Mouse (Mus musculus) cerebellum, adult 2 months (tissue): Measurements from ENCODE around the gene Sema7a. TPM values are rescaled to one million over a fixed set of nuclear protein-coding genes. Genes with fewer than 3 reads are reported as not detected.

Experiments
- DNase-seq, 2 experiments: peaks; one replicate each; pipeline ENCODE4 v3.0.0; 2021
- H3K27ac ChIP-seq: fragments of 200-500 bp; 2 replicates; pipeline ENCODE4 v1.5.1; 2012; ENCODE audit warnings: low read length, control low read depth, inconsistent platforms; ENCODE audit not compliant: insufficient read depth
- H3K27me3 ChIP-seq: fragments of 200-500 bp; 2 replicates; pipeline ENCODE4 v1.6.1; 2012; ENCODE audit warnings: inconsistent platforms, mild to moderate bottlenecking, low read length, moderate library complexity; ENCODE audit not compliant: control insufficient read depth, insufficient read depth
- H3K4me1 ChIP-seq: fragments of 200-500 bp; 2 replicates; pipeline ENCODE4 v1.6.1; 2011; ENCODE audit warnings: low read length; ENCODE audit not compliant: control insufficient read depth, insufficient read depth
- H3K4me3 ChIP-seq: fragments of 200-500 bp; replicated peaks from 2 replicates; pipeline ENCODE3; 2011; ENCODE audit warnings: mild to moderate bottlenecking, low read depth, low read length, control low read depth; ENCODE audit not compliant: insufficient read depth
- CTCF ChIP-seq: fragments of 200-500 bp; IDR thresholded peaks from 2 replicates; pipeline ENCODE4 v1.5.1; 2011; ENCODE audit warnings: low read depth, mild to moderate bottlenecking, control low read depth, low read length, moderate library complexity, borderline replicate concordance; ENCODE audit not compliant: insufficient read depth
- POLR2A ChIP-seq: fragments of 200-500 bp; IDR thresholded peaks from 2 replicates; pipeline ENCODE4 v1.6.1; 2011; ENCODE audit warnings: low read length, control low read depth, borderline replicate concordance; ENCODE audit not compliant: insufficient read depth
- WGBS: fragments of 180-500 bp; shearing (Covaris S2); methylation state at CpG from one replicate; pipeline ENCODE4 v1.1.7; 2018; 5-methylcytosine and 5-hydroxymethylcytosine counted together
- polyA plus RNA-seq: library from polyadenylated mRNA; depleted of rRNA; stranded (reverse); fragments of >200 nt; gene quantifications from 2 replicates; pipeline ENCODE4 v1.2.3, GENCODE M21; 2012

Gene Sema7a
- polyA plus RNA-seq, 1 experiment = 177 TPM

- TF ChIP-seq CTCF = no peak
- TF ChIP-seq POLR2A = no peak
- H3K27me3 ChIP-seq = no peaks in the 10 kb centered on the region
- WGBS = 82% methylated on average over 6 of the region's 6 CpGs
- H3K27ac ChIP-seq = peak overlapping the region; percentile 30
- DNase-seq = no peak
- peaks cover 39% of the 10 kb centered on the region for H3K4me1 ChIP-seq
- no peak overlapping the region for H3K4me3 ChIP-seq
Observed at GRCm38 (mm10) chr9:57964528-57965250, 24.8 kb downstream of the Sema7a start.

GRCm38 (mm10) chr9:57965281-57966185 is 25.6 kb downstream of the Sema7a start:
- Histone ChIP-seq H3K27ac (peak overlapping the region; percentile 35), H3K4me1 (peaks cover 37% of the 10 kb centered on the region), H3K27me3 (no peaks in the 10 kb centered on the region), H3K4me3 (no peak overlapping the region)
- 52% methylated on average over 12 of the region's 12 CpGs for WGBS
- no peak for DNase-seq
- TF ChIP-seq CTCF (no peak), POLR2A (no peak)

GRCm38 (mm10) chr9:57967237-57967960 is 27.5 kb downstream of the Sema7a start:
- 19% methylated on average over 14 of the region's 14 CpGs for WGBS
- no peaks in the 10 kb centered on the region for H3K27me3 ChIP-seq
- H3K27ac ChIP-seq = peak overlapping the region; percentile 49
- peaks cover 37% of the 10 kb centered on the region for H3K4me1 ChIP-seq
- no peak overlapping the region for H3K4me3 ChIP-seq
- TF ChIP-seq CTCF (no peak), POLR2A (no peak)
- peak; percentile 84 to 87 for DNase-seq

- 82% methylated on average over 9 of the region's 9 CpGs for WGBS
- H3K27ac ChIP-seq = peak overlapping the region; percentile 3; the same call in 1 of the 2 replicates
- DNase-seq = no peak
Observed at GRCm38 (mm10) chr9:57968166-57968771, 28.4 kb downstream of the Sema7a start.

GRCm38 (mm10) chr9:57968783-57969542 is 29.1 kb downstream of the Sema7a start:
- TF ChIP-seq CTCF = no peak
- TF ChIP-seq POLR2A = no peak
- H3K4me3 ChIP-seq = no peak overlapping the region
- H3K27ac ChIP-seq = no peak overlapping the region
- H3K27me3 ChIP-seq = no peaks in the 10 kb centered on the region
- 98% methylated on average over 8 of the region's 8 CpGs for WGBS
- peaks cover 37% of the 10 kb centered on the region for H3K4me1 ChIP-seq
- DNase-seq = no peak

More at GRCm38 (mm10) chr9:57968166-57968771, 28.4 kb downstream of the Sema7a start:
- peaks cover 37% of the 10 kb centered on the region for H3K4me1 ChIP-seq
- TF ChIP-seq POLR2A (no peak), CTCF (no peak)
- no peaks in the 10 kb centered on the region for H3K27me3 ChIP-seq
- H3K4me3 ChIP-seq = no peak overlapping the region

GRCm38 (mm10) chr9:57969736-57970495 is 30.0 kb downstream of the Sema7a start:
- TF ChIP-seq POLR2A = no peak
- no peak for TF ChIP-seq CTCF
- 91% methylated on average over 11 of the region's 11 CpGs for WGBS
- peaks cover 34% of the 10 kb centered on the region for H3K4me1 ChIP-seq
- no peak overlapping the region for H3K4me3 ChIP-seq
- H3K27me3 ChIP-seq = no peaks in the 10 kb centered on the region
- DNase-seq = no peak
- H3K27ac ChIP-seq = no peak overlapping the region
